Mouse (Mus musculus): ENCODE data around the gene Tpcn1. TPM values are rescaled to one million over a fixed set of nuclear protein-coding genes. Genes with fewer than 3 reads are reported as not detected.
A peak's percentile ranks its signal among the peaks of the same experiment; 100 is the strongest.

The Tpcn1 gene
- polyA plus RNA-seq, 1 experiment from 2014 or later, result 23.8 TPM

- peak overlapping the region; percentile 65 for H3K9ac ChIP-seq (ENCODE audit: low read length)
- H3K27me3 ChIP-seq (ENCODE audit: control insufficient read depth, insufficient read depth, low read length), result no peaks in the 10 kb centered on the region
- no peak overlapping the region; the same call in 1 of the 2 replicates for H3K27ac ChIP-seq (ENCODE audit: low read length)
- peak overlapping the region; percentile 42 for H3K4me3 ChIP-seq (replicated peaks; ENCODE audit: low read length)
- ATAC-seq (ENCODE audit: insufficient read depth, low FRiP score), result peak; percentile 35; the same call in 1 of the 2 replicates
- H3K4me2 ChIP-seq (ENCODE audit: low read depth, low read length), result peak overlapping the region; percentile 68
- WGBS, result under 1% methylated on average over 10 of the region's 10 CpGs
- H3K36me3 ChIP-seq (ENCODE audit: control insufficient read depth, insufficient read depth, low read length), result no peaks in the 10 kb centered on the region
- H3K9me3 ChIP-seq (replicated peaks; ENCODE audit: control insufficient read depth, low read length), result no peaks in the 10 kb centered on the region
- peaks cover 5% of the 10 kb centered on the region; the same call in 1 of the 2 replicates for H3K4me1 ChIP-seq (ENCODE audit: control insufficient read depth, insufficient read depth, low read length)
These were observed 16.8 kb upstream of the Tpcn1 start for GRCm38 (mm10) chr5:120605241-120605661.

GRCm38 (mm10) chr5:120604839-120605238 lies 16.4 kb upstream of the Tpcn1 start:
- ATAC-seq (ENCODE audit: insufficient read depth, low FRiP score), result peak; percentile 32; the same call in 1 of the 2 replicates
- peaks cover 5% of the 10 kb centered on the region; the same call in 1 of the 2 replicates for H3K4me1 ChIP-seq (ENCODE audit: control insufficient read depth, insufficient read depth, low read length)
- no peak overlapping the region; the same call in 1 of the 2 replicates for H3K27ac ChIP-seq (ENCODE audit: low read length)

GRCm38 (mm10) chr5:120603515-120603914 lies 15.0 kb upstream of the Tpcn1 start:
- ATAC-seq (ENCODE audit: insufficient read depth, low FRiP score), result no peak
- H3K27me3 ChIP-seq (ENCODE audit: control insufficient read depth, insufficient read depth, low read length), result no peaks in the 10 kb centered on the region
- no peak overlapping the region for H3K27ac ChIP-seq (ENCODE audit: low read length)
- H3K4me3 ChIP-seq (replicated peaks; ENCODE audit: low read length), result no peak overlapping the region
- no peak overlapping the region for H3K9ac ChIP-seq (ENCODE audit: low read length)
- H3K9me3 ChIP-seq (replicated peaks; ENCODE audit: control insufficient read depth, low read length), result no peaks in the 10 kb centered on the region
- WGBS, result 70% methylated on average over 7 of the region's 7 CpGs
- no peaks in the 10 kb centered on the region for H3K36me3 ChIP-seq (ENCODE audit: control insufficient read depth, insufficient read depth, low read length)
- H3K4me2 ChIP-seq (ENCODE audit: low read depth, low read length), result no peak overlapping the region
- peaks cover 5% of the 10 kb centered on the region; the same call in 1 of the 2 replicates for H3K4me1 ChIP-seq (ENCODE audit: control insufficient read depth, insufficient read depth, low read length)

More at GRCm38 (mm10) chr5:120604839-120605238, 16.4 kb upstream of the Tpcn1 start:
- Histone ChIP-seq H3K4me2 (ENCODE audit: low read depth, low read length) (peak overlapping the region; percentile 68), H3K4me3 (replicated peaks; ENCODE audit: low read length) (peak overlapping the region; percentile 42), H3K27me3 (ENCODE audit: control insufficient read depth, insufficient read depth, low read length) (no peaks in the 10 kb centered on the region), H3K36me3 (ENCODE audit: control insufficient read depth, insufficient read depth, low read length) (no peaks in the 10 kb centered on the region), H3K9ac (ENCODE audit: low read length) (peak overlapping the region; percentile 65), H3K9me3 (replicated peaks; ENCODE audit: control insufficient read depth, low read length) (no peaks in the 10 kb centered on the region)
- 8% methylated on average over 6 of the region's 6 CpGs for WGBS

- Histone ChIP-seq H3K4me1 (ENCODE audit: control insufficient read depth, insufficient read depth, low read length) (peaks cover 5% of the 10 kb centered on the region; the same call in 1 of the 2 replicates), H3K4me2 (ENCODE audit: low read depth, low read length) (no peak overlapping the region), H3K27ac (ENCODE audit: low read length) (no peak overlapping the region), H3K36me3 (ENCODE audit: control insufficient read depth, insufficient read depth, low read length) (no peaks in the 10 kb centered on the region), H3K9me3 (replicated peaks; ENCODE audit: control insufficient read depth, low read length) (no peaks in the 10 kb centered on the region), H3K4me3 (replicated peaks; ENCODE audit: low read length) (no peak overlapping the region), H3K9ac (ENCODE audit: low read length) (no peak overlapping the region), H3K27me3 (ENCODE audit: control insufficient read depth, insufficient read depth, low read length) (no peaks in the 10 kb centered on the region)
- WGBS, result 90% methylated on average over 12 of the region's 12 CpGs
- ATAC-seq (ENCODE audit: insufficient read depth, low FRiP score), result no peak
These were observed 13.7 kb upstream of the Tpcn1 start for GRCm38 (mm10) chr5:120602210-120602609.

- Histone ChIP-seq H3K4me1 (ENCODE audit: control insufficient read depth, insufficient read depth, low read length) (peaks cover 5% of the 10 kb centered on the region; the same call in 1 of the 2 replicates), H3K4me3 (replicated peaks; ENCODE audit: low read length) (no peak overlapping the region), H3K9ac (ENCODE audit: low read length) (no peak overlapping the region), H3K27me3 (ENCODE audit: control insufficient read depth, insufficient read depth, low read length) (no peaks in the 10 kb centered on the region), H3K36me3 (ENCODE audit: control insufficient read depth, insufficient read depth, low read length) (no peaks in the 10 kb centered on the region), H3K27ac (ENCODE audit: low read length) (no peak overlapping the region), H3K9me3 (replicated peaks; ENCODE audit: control insufficient read depth, low read length) (no peaks in the 10 kb centered on the region), H3K4me2 (ENCODE audit: low read depth, low read length) (no peak overlapping the region)
- no peak for ATAC-seq (ENCODE audit: insufficient read depth, low FRiP score)
- WGBS, result 48% methylated on average over 11 of the region's 11 CpGs
These were observed 12.6 kb upstream of the Tpcn1 start for GRCm38 (mm10) chr5:120600946-120601668.

GRCm38 (mm10) chr5:120599625-120600024 lies 11.2 kb upstream of the Tpcn1 start:
- 85% methylated on average over 6 of the region's 6 CpGs for WGBS
- no peak overlapping the region for H3K4me3 ChIP-seq (replicated peaks; ENCODE audit: low read length)
- no peak overlapping the region for H3K27ac ChIP-seq (ENCODE audit: low read length)
- H3K36me3 ChIP-seq (ENCODE audit: control insufficient read depth, insufficient read depth, low read length), result no peaks in the 10 kb centered on the region
- no peak overlapping the region for H3K4me2 ChIP-seq (ENCODE audit: low read depth, low read length)
- H3K9ac ChIP-seq (ENCODE audit: low read length), result no peak overlapping the region
- H3K27me3 ChIP-seq (ENCODE audit: control insufficient read depth, insufficient read depth, low read length), result no peaks in the 10 kb centered on the region
- no peaks in the 10 kb centered on the region for H3K4me1 ChIP-seq (ENCODE audit: control insufficient read depth, insufficient read depth, low read length)
- H3K9me3 ChIP-seq (replicated peaks; ENCODE audit: control insufficient read depth, low read length), result no peaks in the 10 kb centered on the region
- ATAC-seq (ENCODE audit: insufficient read depth, low FRiP score), result peak; percentile 44; the same call in 1 of the 2 replicates

GRCm38 (mm10) chr5:120594485-120594884 lies 6.0 kb upstream of the Tpcn1 start:
- 84% methylated on average over 6 of the region's 6 CpGs for WGBS
- Histone ChIP-seq H3K27ac (ENCODE audit: low read length) (no peak overlapping the region), H3K9ac (ENCODE audit: low read length) (no peak overlapping the region), H3K9me3 (replicated peaks; ENCODE audit: control insufficient read depth, low read length) (0 out of 2 replicates have a peak, but pooled peaks cover 8% of the 10 kb centered on the region), H3K27me3 (ENCODE audit: control insufficient read depth, insufficient read depth, low read length) (no peaks in the 10 kb centered on the region), H3K36me3 (ENCODE audit: control insufficient read depth, insufficient read depth, low read length) (no peaks in the 10 kb centered on the region), H3K4me3 (replicated peaks; ENCODE audit: low read length) (no peak overlapping the region), H3K4me2 (ENCODE audit: low read depth, low read length) (no peak overlapping the region), H3K4me1 (ENCODE audit: control insufficient read depth, insufficient read depth, low read length) (no peaks in the 10 kb centered on the region)
- ATAC-seq (ENCODE audit: insufficient read depth, low FRiP score), result no peak

GRCm38 (mm10) chr5:120592141-120592540 lies 3.7 kb upstream of the Tpcn1 start:
- Histone ChIP-seq H3K27me3 (ENCODE audit: control insufficient read depth, insufficient read depth, low read length) (no peaks in the 10 kb centered on the region), H3K4me2 (ENCODE audit: low read depth, low read length) (no peak overlapping the region), H3K9me3 (replicated peaks; ENCODE audit: control insufficient read depth, low read length) (0 out of 2 replicates have a peak, but pooled peaks cover 8% of the 10 kb centered on the region), H3K4me1 (ENCODE audit: control insufficient read depth, insufficient read depth, low read length) (peaks cover 11% of the 10 kb centered on the region), H3K27ac (ENCODE audit: low read length) (no peak overlapping the region), H3K36me3 (ENCODE audit: control insufficient read depth, insufficient read depth, low read length) (no peaks in the 10 kb centered on the region), H3K4me3 (replicated peaks; ENCODE audit: low read length) (no peak overlapping the region), H3K9ac (ENCODE audit: low read length) (no peak overlapping the region)
- ATAC-seq (ENCODE audit: insufficient read depth, low FRiP score), result no peak
- 68% methylated on average over 7 of the region's 7 CpGs for WGBS

- H3K36me3 ChIP-seq (ENCODE audit: control insufficient read depth, insufficient read depth, low read length), result no peaks in the 10 kb centered on the region
- H3K4me2 ChIP-seq (ENCODE audit: low read depth, low read length), result no peak overlapping the region
- ATAC-seq (ENCODE audit: insufficient read depth, low FRiP score), result no peak
- 0 out of 2 replicates have a peak, but pooled peaks cover 8% of the 10 kb centered on the region for H3K9me3 ChIP-seq (replicated peaks; ENCODE audit: control insufficient read depth, low read length)
- H3K9ac ChIP-seq (ENCODE audit: low read length), result no peak overlapping the region
- 69% methylated on average over 16 of the region's 16 CpGs for WGBS
- no peak overlapping the region for H3K4me3 ChIP-seq (replicated peaks; ENCODE audit: low read length)
- no peak overlapping the region for H3K27ac ChIP-seq (ENCODE audit: low read length)
- peaks cover 22% of the 10 kb centered on the region for H3K4me1 ChIP-seq (ENCODE audit: control insufficient read depth, insufficient read depth, low read length)
- H3K27me3 ChIP-seq (ENCODE audit: control insufficient read depth, insufficient read depth, low read length), result no peaks in the 10 kb centered on the region
These were observed 2.0 kb upstream of the Tpcn1 start for GRCm38 (mm10) chr5:120590356-120591010.
